Mouse (Mus musculus) midbrain, postnatal 0 days (tissue): ENCODE measurements around the gene Hils1. TPM values are rescaled to one million over a fixed set of nuclear protein-coding genes. Genes with fewer than 3 reads are reported as not detected.

Experiments used
- ATAC-seq: fragments of 200-750 bp; cut with Nextera tagmentation; 2 replicates; pipeline ENCODE4 v1.8.0; 2017; ENCODE audit warnings: moderate number of reproducible peaks, mild to moderate bottlenecking, moderate TSS enrichment, moderate library complexity; ENCODE audit not compliant: low FRiP score
- DNase-seq: peaks from one replicate; pipeline ENCODE4 v3.0.0-alpha.2; 2015; ENCODE audit warnings: low spot score
- H3K27ac ChIP-seq: fragments of 300-500 bp; sonication (generic); 2 replicates; pipeline ENCODE4 v1.5.1; 2014; ENCODE audit warnings: low read depth, mild to moderate bottlenecking, low read length, mixed read lengths
- H3K27me3 ChIP-seq: fragments of 300-500 bp; sonication (generic); 2 replicates; pipeline ENCODE4 v1.6.1; 2014; ENCODE audit warnings: low read length, control low read depth, mixed read lengths; ENCODE audit not compliant: insufficient read depth
- H3K36me3 ChIP-seq: fragments of 300-500 bp; sonication (generic); 2 replicates; pipeline ENCODE4 v1.6.1; 2014; ENCODE audit warnings: low read length, control low read depth, mixed read lengths; ENCODE audit not compliant: insufficient read depth
- H3K4me1 ChIP-seq: fragments of 300-500 bp; sonication (generic); 2 replicates; pipeline ENCODE4 v1.6.1; 2014; ENCODE audit warnings: mild to moderate bottlenecking, control low read depth, antibody characterized with exemption, low read length, mixed read lengths; ENCODE audit not compliant: insufficient read depth
- H3K4me2 ChIP-seq: fragments of 300-500 bp; sonication (generic); 2 replicates; pipeline ENCODE4 v1.6.1; 2014; ENCODE audit warnings: low read depth, mild to moderate bottlenecking, low read length, mixed read lengths; ENCODE audit not compliant: poor library complexity, severe bottlenecking
- H3K4me3 ChIP-seq: fragments of 300-500 bp; sonication (generic); 2 replicates; pipeline ENCODE4 v1.5.1; 2014; ENCODE audit warnings: low read depth, mild to moderate bottlenecking, low read length, moderate library complexity
- H3K9ac ChIP-seq: fragments of 300-500 bp; sonication (generic); replicated peaks from 2 replicates; pipeline ENCODE4 v1.6.1; 2014; ENCODE audit warnings: mild to moderate bottlenecking, low read length, moderate library complexity, mixed read lengths; ENCODE audit not compliant: poor library complexity, severe bottlenecking
- H3K9me3 ChIP-seq: fragments of 300-500 bp; sonication (generic); 2 replicates; pipeline ENCODE4 v1.6.1; 2016; ENCODE audit warnings: low read length, control low read depth
- CTCF ChIP-seq: IDR thresholded peaks from 2 replicates; pipeline ENCODE4 v1.5.1; 2016; ENCODE audit warnings: antibody characterized with exemption, mild to moderate bottlenecking
- WGBS: fragments of 180-500 bp; shearing (Covaris S2); extraction: QIAGEN DNeasy Blood & Tissue Kit; methylation state at CpG from one replicate; pipeline ENCODE4 v1.1.7; 2014; 5-methylcytosine and 5-hydroxymethylcytosine counted together
- polyA plus RNA-seq: library from polyadenylated mRNA; unstranded; fragments of >200 nt; fragmentation: Nextera tagmentation; extraction: Ambion mirVana; gene quantifications from 2 replicates; pipeline ENCODE4 v1.2.1, GENCODE M21; 2015
- total RNA-seq: library from RNA; depleted of rRNA; stranded (reverse); fragments of >200 nt; gene quantifications from 2 replicates; pipeline ENCODE4 v1.2.3, GENCODE M21; 2014

The Hils1 gene
- total and polyA plus RNA-seq, 2 experiments from 2014 or later: not detected

GRCm38 (mm10) chr11:94928820-94929219 lies 38.6 kb upstream of the Hils1 start:
- TF ChIP-seq CTCF: no peak
- Histone ChIP-seq H3K9me3 (no peaks in the 10 kb centered on the region), H3K9ac (no peak overlapping the region), H3K4me1 (no peaks in the 10 kb centered on the region), H3K4me3 (no peak overlapping the region), H3K27ac (no peak overlapping the region), H3K27me3 (peaks cover 11% of the 10 kb centered on the region), H3K36me3 (no peaks in the 10 kb centered on the region), H3K4me2 (no peak overlapping the region)
- WGBS: 6% methylated on average over 13 of the region's 13 CpGs
- ATAC-seq (peak; percentile 72; the same call in 1 of the 2 replicates), DNase-seq (peak; percentile 60)

GRCm38 (mm10) chr11:94929599-94929998 lies 37.8 kb upstream of the Hils1 start:
- H3K9me3 ChIP-seq: no peaks in the 10 kb centered on the region
- DNase-seq (no peak), ATAC-seq (no peak)
- H3K4me1 ChIP-seq: no peaks in the 10 kb centered on the region
- no peak overlapping the region for H3K9ac ChIP-seq
- WGBS: 47% methylated on average over 9 of the region's 9 CpGs
- H3K27ac ChIP-seq: no peak overlapping the region
- H3K4me3 ChIP-seq: no peak overlapping the region
- no peak for TF ChIP-seq CTCF
- no peak overlapping the region for H3K4me2 ChIP-seq
- H3K27me3 ChIP-seq: peaks cover 14% of the 10 kb centered on the region
- H3K36me3 ChIP-seq: no peaks in the 10 kb centered on the region

DNA sequence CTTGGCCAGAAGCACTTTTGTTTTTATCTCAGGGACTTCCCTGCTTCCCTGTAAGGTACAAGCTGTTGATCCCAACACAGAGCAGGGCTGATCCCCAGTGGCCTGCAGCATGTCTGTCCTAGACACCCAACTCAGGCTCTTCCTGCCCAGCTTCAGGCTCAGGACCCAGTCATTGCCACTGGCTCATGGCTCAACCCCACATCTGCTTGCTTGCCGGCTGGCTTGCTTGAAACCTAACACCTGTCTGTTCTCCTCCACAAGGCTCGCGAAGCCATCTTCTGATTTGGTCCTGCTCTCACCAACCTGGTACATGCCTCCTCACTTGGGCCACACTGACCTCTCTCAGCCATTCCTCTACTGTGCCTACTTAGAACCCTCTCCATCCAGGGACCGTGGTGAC lies 37.2 kb upstream of the Hils1 start:
- no peaks in the 10 kb centered on the region for H3K4me1 ChIP-seq
- TF ChIP-seq CTCF: no peak
- DNase-seq: no peak
- 60% methylated on average over 4 of the region's 4 CpGs for WGBS
- H3K4me2 ChIP-seq: no peak overlapping the region
- H3K9ac ChIP-seq: no peak overlapping the region
- H3K4me3 ChIP-seq: no peak overlapping the region
- no peak overlapping the region for H3K27ac ChIP-seq
- no peaks in the 10 kb centered on the region for H3K9me3 ChIP-seq
- H3K27me3 ChIP-seq: peaks cover 16% of the 10 kb centered on the region
- H3K36me3 ChIP-seq: no peaks in the 10 kb centered on the region
- ATAC-seq: no peak

DNA sequence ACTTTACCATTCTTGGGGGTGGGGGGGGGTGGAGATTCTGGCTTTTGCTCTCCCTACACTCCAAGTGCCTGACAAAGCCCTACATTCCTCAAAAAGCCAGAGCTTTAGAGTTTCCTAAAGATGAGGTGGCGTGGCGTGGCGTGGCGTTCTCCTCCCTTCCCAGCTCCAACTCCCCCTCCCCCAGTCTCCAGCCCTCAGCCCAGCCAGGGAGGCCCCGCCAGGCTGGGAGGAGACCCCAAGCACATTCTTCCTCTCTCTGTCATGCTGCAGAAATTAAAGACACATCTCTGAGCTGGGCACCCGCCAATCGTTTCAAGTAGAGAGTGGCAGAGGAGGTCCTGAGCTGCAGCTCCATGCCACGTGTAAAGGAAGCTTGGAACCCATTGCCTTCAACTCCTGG lies 33.8 kb upstream of the Hils1 start:
- Histone ChIP-seq H3K9me3 (no peaks in the 10 kb centered on the region), H3K36me3 (no peaks in the 10 kb centered on the region), H3K27ac (no peak overlapping the region), H3K4me3 (no peak overlapping the region), H3K4me2 (no peak overlapping the region), H3K9ac (no peak overlapping the region), H3K4me1 (peaks cover 3% of the 10 kb centered on the region; the same call in 1 of the 2 replicates), H3K27me3 (peaks cover 41% of the 10 kb centered on the region)
- ATAC-seq (no peak), DNase-seq (no peak)
- WGBS: 30% methylated on average over 8 of the region's 8 CpGs
- TF ChIP-seq CTCF: no peak

GRCm38 (mm10) chr11:94934526-94934925 lies 32.9 kb upstream of the Hils1 start:
- no peak for ATAC-seq
- H3K27ac ChIP-seq: no peak overlapping the region
- no peak for DNase-seq

GRCm38 (mm10) chr11:94936045-94936444 lies 31.3 kb upstream of the Hils1 start, which contains the start of gene Col1a1:
Gene Col1a1, plus strand, starts transcription at chr11:94936224.
- 20% methylated on average over 19 of the region's 19 CpGs for WGBS
- Histone ChIP-seq H3K36me3 (no peaks in the 10 kb centered on the region), H3K4me1 (peaks cover 3% of the 10 kb centered on the region; the same call in 1 of the 2 replicates), H3K4me2 (peak within 1 kb of the TSS; percentile 66), H3K27me3 (peaks cover 47% of the 10 kb centered on the region), H3K27ac (no peak within 1 kb of the TSS), H3K9ac (no peak within 1 kb of the TSS), H3K9me3 (no peaks in the 10 kb centered on the region), H3K4me3 (peak within 1 kb of the TSS; percentile 34)
- no peak for DNase-seq
- no peak for ATAC-seq
- no peak for TF ChIP-seq CTCF

More at GRCm38 (mm10) chr11:94934526-94934925, 32.9 kb upstream of the Hils1 start:
- TF ChIP-seq CTCF: no peak
- no peak overlapping the region for H3K9ac ChIP-seq
- peaks cover 3% of the 10 kb centered on the region; the same call in 1 of the 2 replicates for H3K4me1 ChIP-seq
- H3K36me3 ChIP-seq: no peaks in the 10 kb centered on the region
- WGBS: 41% methylated on average over 11 of the region's 11 CpGs
- peaks cover 41% of the 10 kb centered on the region for H3K27me3 ChIP-seq
- no peaks in the 10 kb centered on the region for H3K9me3 ChIP-seq
- H3K4me3 ChIP-seq: no peak overlapping the region
- no peak overlapping the region for H3K4me2 ChIP-seq
